Mouse (Mus musculus) heart, postnatal 4 days (tissue): Measurements from ENCODE around the gene Treml1. TPM values are rescaled to one million over a fixed set of nuclear protein-coding genes. Genes with fewer than 3 reads are reported as not detected.
"Not testable (repeated sequence)": the region's sequence is repeated elsewhere in the genome, so short reads cannot be mapped to it uniquely, and the experiment has no call there.

Source experiments
- DNase-seq: peaks from one replicate; pipeline ENCODE4 v3.0.0; 2021
- total RNA-seq, 2 experiments: library from RNA; stranded (reverse); gene quantifications; 2 replicates each; pipeline ENCODE4 v1.2.3; 2021

Treml1 gene
- under 1 TPM; 0.20 to 0.31 TPM for total RNA-seq

GRCm38 (mm10) chr17:48359616-48360015, at the start of gene Treml1:
Treml1 (plus strand) TSS chr17:48359916.
- DNase-seq: no peak

- DNase-seq: no peak
These were observed 47.6 kb upstream of the Treml1 start for GRCm38 (mm10) chr17:48312124-48312523.

- not testable (repeated sequence) for DNase-seq
These were observed 43.7 kb upstream of the Treml1 start, which contains the start of gene B430306N03Rik for GRCm38 (mm10) chr17:48315905-48316579. B430306N03Rik (plus strand) TSS chr17:48316141.

GRCm38 (mm10) chr17:48318686-48319085, 41.0 kb upstream of the Treml1 start:
- no peak for DNase-seq

GRCm38 (mm10) chr17:48321279-48321678, 38.4 kb upstream of the Treml1 start:
- no peak for DNase-seq

- no peak for DNase-seq
These were observed 36.5 kb upstream of the Treml1 start for GRCm38 (mm10) chr17:48323236-48323635.

- DNase-seq: no peak
These were observed 35.5 kb upstream of the Treml1 start for GRCm38 (mm10) chr17:48324258-48324657.

- no peak for DNase-seq
These were observed 34.6 kb upstream of the Treml1 start for GRCm38 (mm10) chr17:48325093-48325492.

- no peak for DNase-seq
These were observed 34.1 kb upstream of the Treml1 start for GRCm38 (mm10) chr17:48325638-48326037.

GRCm38 (mm10) chr17:48326656-48327055, 33.1 kb upstream of the Treml1 start:
- DNase-seq: no peak

- DNase-seq: no peak
These were observed 27.2 kb upstream of the Treml1 start for GRCm38 (mm10) chr17:48332524-48332923.

- no peak for DNase-seq
These were observed 25.5 kb upstream of the Treml1 start for GRCm38 (mm10) chr17:48334186-48334585.

GRCm38 (mm10) chr17:48336857-48337256, 22.9 kb upstream of the Treml1 start:
- peak; percentile 92 for DNase-seq

- no peak for DNase-seq
These were observed 19.4 kb upstream of the Treml1 start for GRCm38 (mm10) chr17:48340267-48340666.

- DNase-seq: no peak
These were observed 17.8 kb upstream of the Treml1 start for GRCm38 (mm10) chr17:48341947-48342346.

GRCm38 (mm10) chr17:48343065-48343464, 16.7 kb upstream of the Treml1 start:
- no peak for DNase-seq

- no peak for DNase-seq
These were observed 13.9 kb upstream of the Treml1 start for GRCm38 (mm10) chr17:48345824-48346223.

GRCm38 (mm10) chr17:48346231-48346630, 13.5 kb upstream of the Treml1 start, which contains the start of gene Trem2:
Trem2 (plus strand) TSS chr17:48346401.
- no peak for DNase-seq

GRCm38 (mm10) chr17:48346834-48347233, 12.9 kb upstream of the Treml1 start:
- no peak for DNase-seq

GRCm38 (mm10) chr17:48347287-48347686, 12.4 kb upstream of the Treml1 start:
- DNase-seq: no peak

- DNase-seq: no peak
These were observed 9.0 kb upstream of the Treml1 start for GRCm38 (mm10) chr17:48350681-48351193.

GRCm38 (mm10) chr17:48352976-48353375, 6.7 kb upstream of the Treml1 start:
- DNase-seq: not testable (repeated sequence)

- DNase-seq: no peak
These were observed 3.9 kb upstream of the Treml1 start for GRCm38 (mm10) chr17:48355822-48356221.

GRCm38 (mm10) chr17:48357892-48358291, 1.8 kb upstream of the Treml1 start:
- no peak for DNase-seq
